Mouse (Mus musculus): ENCODE results near the gene Pthlh. TPM values are rescaled to one million over a fixed set of nuclear protein-coding genes. Genes with fewer than 3 reads are reported as not detected.

Pthlh gene
- total RNA-seq (2012; rRNA removed) (not detected in 2 replicates), polyA plus RNA-seq (2012; ENCODE audit: insufficient read depth in 1 of 2, insufficient read length in 2 of 2, low read depth in 1 of 2, low replicate concordance in 2 of 2, missing spikeins in 1 of 2) (not detected)

GRCm38 (mm10) chr6:147263587-147264565, at the start of gene Pthlh:
Gene Pthlh (minus strand): TSS chr6:147264183.
- no peak within 1 kb of the TSS for H3K4me3 ChIP-seq (ENCODE audit: control insufficient read depth in 1 of 2, insufficient read depth in 1 of 2, low read depth in 2 of 2, low read length in 2 of 2)
- no peak within 1 kb of the TSS for H3K9ac ChIP-seq (ENCODE audit: control insufficient read depth, low read depth, low read length, poor library complexity, severe bottlenecking)
- H3K27ac ChIP-seq (ENCODE audit: control insufficient read depth, low read depth, low read length) = no peak within 1 kb of the TSS
- H3K36me3 ChIP-seq (ENCODE audit: control insufficient read depth in 1 of 2, insufficient read depth in 2 of 2, low read length in 2 of 2) = no peaks in the 10 kb centered on the region
- no peak for DNase-seq (ENCODE audit: low read depth, low spot score)
- TF ChIP-seq ETS1 (IDR thresholded peaks at IDR 0.05; ENCODE audit: low read depth, low read length) = no peak
- TF ChIP-seq SMC3 (IDR thresholded peaks at IDR 0.05; ENCODE audit: low read depth, low read length) = no peak
- TF ChIP-seq MYB (IDR thresholded peaks at IDR 0.05; ENCODE audit: low read depth, low read length) = no peak
- TF ChIP-seq POLR2A (IDR thresholded peaks at IDR 0.05; ENCODE audit: control insufficient read depth in 1 of 2, insufficient read depth in 1 of 2, low read depth in 1 of 2, low read length in 2 of 2, poor library complexity in 1 of 2) = no peak
- no peak for TF ChIP-seq ELF1 (IDR thresholded peaks at IDR 0.05; ENCODE audit: low read depth, low read length)
- H3K27me3 ChIP-seq (ENCODE audit: control insufficient read depth in 1 of 2, insufficient read depth in 2 of 2, low read length in 2 of 2) = no peaks in the 10 kb centered on the region
- no peaks in the 10 kb centered on the region for H3K4me1 ChIP-seq (ENCODE audit: control insufficient read depth in 1 of 2, insufficient read depth in 2 of 2, low read length in 2 of 2)
- H3K79me2 ChIP-seq (ENCODE audit: control insufficient read depth, insufficient read depth, low read length, poor library complexity) = no peaks in the 10 kb centered on the region
- H3K9me3 ChIP-seq (replicated peaks; ENCODE audit: insufficient read depth, low read length) = no peaks in the 10 kb centered on the region

DNA sequence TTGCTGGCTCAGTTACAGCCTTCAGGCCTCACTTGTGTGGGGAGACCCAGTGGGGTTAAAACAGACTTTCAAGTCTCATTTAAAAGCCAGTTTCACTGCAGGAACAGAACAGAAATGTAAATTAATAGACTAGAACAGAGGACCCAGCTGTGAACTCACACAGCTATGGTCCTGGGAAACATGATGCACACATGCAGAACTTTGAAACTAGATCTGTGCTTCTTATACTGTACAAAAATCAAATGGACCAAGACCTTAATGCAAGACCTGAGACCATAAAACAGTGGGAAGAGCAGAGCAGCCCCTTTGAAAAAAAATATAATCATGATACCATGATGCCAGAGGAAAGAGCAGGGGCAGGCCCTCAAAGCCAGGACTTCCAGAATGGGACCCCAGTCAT, 49.3 kb upstream of the Pthlh start:
- H3K27ac ChIP-seq (ENCODE audit: control insufficient read depth, low read depth, low read length) = no peak overlapping the region
- H3K9me3 ChIP-seq (replicated peaks; ENCODE audit: insufficient read depth, low read length) = no peaks in the 10 kb centered on the region
- DNase-seq (ENCODE audit: low read depth, low spot score) = no peak
- no peaks in the 10 kb centered on the region for H3K27me3 ChIP-seq (ENCODE audit: control insufficient read depth in 1 of 2, insufficient read depth in 2 of 2, low read length in 2 of 2)
- H3K36me3 ChIP-seq (ENCODE audit: control insufficient read depth in 1 of 2, insufficient read depth in 2 of 2, low read length in 2 of 2) = no peaks in the 10 kb centered on the region
- H3K4me3 ChIP-seq (ENCODE audit: control insufficient read depth in 1 of 2, insufficient read depth in 1 of 2, low read depth in 2 of 2, low read length in 2 of 2) = no peak overlapping the region
- no peaks in the 10 kb centered on the region for H3K4me1 ChIP-seq (ENCODE audit: control insufficient read depth in 1 of 2, insufficient read depth in 2 of 2, low read length in 2 of 2)
- H3K79me2 ChIP-seq (ENCODE audit: control insufficient read depth, insufficient read depth, low read length, poor library complexity) = no peaks in the 10 kb centered on the region
- no peak overlapping the region for H3K9ac ChIP-seq (ENCODE audit: control insufficient read depth, low read depth, low read length, poor library complexity, severe bottlenecking)
- TF ChIP-seq ETS1 (IDR thresholded peaks at IDR 0.05; ENCODE audit: low read depth, low read length) (no peak), UBTF (IDR thresholded peaks at IDR 0.05; ENCODE audit: borderline replicate concordance, insufficient read depth, low read depth, low read length) (no peak), MYC (IDR thresholded peaks at IDR 0.05; ENCODE audit: low read depth, low read length) (no peak), TAL1 (IDR thresholded peaks at IDR 0.05; ENCODE audit: low read length) (no peak), NELFE (IDR thresholded peaks at IDR 0.05; ENCODE audit: low read depth, low read length) (no peak), MAX (IDR thresholded peaks at IDR 0.05; ENCODE audit: low read length) (no peak), ELF1 (IDR thresholded peaks at IDR 0.05; ENCODE audit: low read depth, low read length) (no peak), ZNF384 (IDR thresholded peaks at IDR 0.05; ENCODE audit: low read depth, low read length) (no peak), ZC3H11A (IDR thresholded peaks at IDR 0.05; ENCODE audit: low read depth, low read length) (no peak), NRF1 (IDR thresholded peaks at IDR 0.05; ENCODE audit: insufficient read depth, low read depth, low read length, poor library complexity, severe bottlenecking) (no peak), BHLHE40 (IDR thresholded peaks at IDR 0.05; ENCODE audit: borderline replicate concordance, low read depth, low read length) (no peak)
